Mouse (Mus musculus) gastrocnemius, postnatal 36 days (tissue): ENCODE data around the gene Prkcb. TPM values are rescaled to one million over a fixed set of nuclear protein-coding genes. Genes with fewer than 3 reads are reported as not detected.

Experiments used
- DNase-seq, 2 experiments: peaks; one replicate each; pipeline ENCODE4 v3.0.0; 2022
- intact Hi-C: fragments of 180-260 bp; cut with DNase I; formaldehyde crosslinking; loops from one replicate; pipeline ENCODE4 v1.15.1; 2025
- total RNA-seq, 2 experiments: library from RNA; stranded (reverse); gene quantifications; 2 replicates each; pipeline ENCODE4 v1.2.3; 2021

Prkcb gene
- total RNA-seq, 2 experiments from 2014 or later = 1.4 to 1.8 TPM

GRCm38 (mm10) chr7:122568787-122569186 is 280.2 kb downstream of the Prkcb start:
- no peak for DNase-seq
- intact Hi-C loops = no loop called here

- no peak for DNase-seq
Measured at GRCm38 (mm10) chr7:122570407-122570806, 281.9 kb downstream of the Prkcb start.

GRCm38 (mm10) chr7:122573101-122573635 is 284.6 kb downstream of the Prkcb start:
- intact Hi-C loops = no loop called here
- DNase-seq = no peak

More at GRCm38 (mm10) chr7:122570407-122570806, 281.9 kb downstream of the Prkcb start:
- intact Hi-C loops = no loop called here

GRCm38 (mm10) chr7:122574418-122574817 is 285.9 kb downstream of the Prkcb start:
- intact Hi-C loops = no loop called here
- DNase-seq = no peak

GRCm38 (mm10) chr7:122575056-122575455 is 286.5 kb downstream of the Prkcb start:
- DNase-seq = no peak
- intact Hi-C loops = no loop called here

GRCm38 (mm10) chr7:122575506-122575905 is 287.0 kb downstream of the Prkcb start:
- DNase-seq = no peak
- intact Hi-C loops = no loop called here

- no peak for DNase-seq
- intact Hi-C loops = no loop called here
Measured at GRCm38 (mm10) chr7:122577571-122577970, 289.0 kb downstream of the Prkcb start.

GRCm38 (mm10) chr7:122579461-122580157 is 291.1 kb downstream of the Prkcb start:
- no peak for DNase-seq
- intact Hi-C loops = no loop called here

GRCm38 (mm10) chr7:122580158-122580475 is 291.6 kb downstream of the Prkcb start:
- no peak for DNase-seq
- intact Hi-C loops = no loop called here

GRCm38 (mm10) chr7:122584421-122585151 is 296.0 kb downstream of the Prkcb start:
- intact Hi-C loops = no loop called here
- no peak for DNase-seq

GRCm38 (mm10) chr7:122595897-122596296 is 307.3 kb downstream of the Prkcb start:
- DNase-seq = no peak
- intact Hi-C loops = no loop called here

- intact Hi-C loops = no loop called here
- DNase-seq = no peak
Measured at GRCm38 (mm10) chr7:122596596-122597170, 308.1 kb downstream of the Prkcb start.

- no peak for DNase-seq
Measured at GRCm38 (mm10) chr7:122597313-122597712, 308.8 kb downstream of the Prkcb start.

GRCm38 (mm10) chr7:122600856-122601255 is 312.3 kb downstream of the Prkcb start:
- intact Hi-C loops = no loop called here
- no peak for DNase-seq

More at GRCm38 (mm10) chr7:122597313-122597712, 308.8 kb downstream of the Prkcb start:
- intact Hi-C loops = no loop called here

- no peak for DNase-seq
- intact Hi-C loops = no loop called here
Measured at GRCm38 (mm10) chr7:122605066-122605465, 316.5 kb downstream of the Prkcb start.

- intact Hi-C loops = no loop called here
Measured at GRCm38 (mm10) chr7:122609420-122609819, 320.9 kb downstream of the Prkcb start.

GRCm38 (mm10) chr7:122610161-122610560 is 321.6 kb downstream of the Prkcb start:
- intact Hi-C loops = no loop called here
- DNase-seq = no peak

More at GRCm38 (mm10) chr7:122609420-122609819, 320.9 kb downstream of the Prkcb start:
- DNase-seq = no peak

GRCm38 (mm10) chr7:122613876-122614275 is 325.3 kb downstream of the Prkcb start:
- intact Hi-C loops = no loop called here
- no peak for DNase-seq

- no peak for DNase-seq
- intact Hi-C loops = no loop called here
Measured at GRCm38 (mm10) chr7:122622125-122622774, 333.7 kb downstream of the Prkcb start.

- no peak for DNase-seq
- intact Hi-C loops = no loop called here
Measured at GRCm38 (mm10) chr7:122623753-122624152, 335.2 kb downstream of the Prkcb start.

GRCm38 (mm10) chr7:122628050-122628449 is 339.5 kb downstream of the Prkcb start:
- intact Hi-C loops = no loop called here
- DNase-seq = no peak
